Mouse (Mus musculus) embryo, embryonic 9.5 days (tissue): ENCODE data around the gene Shisa8.

Experiments
- DNase-seq: peaks from one replicate; pipeline ENCODE4 v3.0.0-alpha.2; 2017; ENCODE audit errors: extremely low spot score

Shisa8 gene

DNA sequence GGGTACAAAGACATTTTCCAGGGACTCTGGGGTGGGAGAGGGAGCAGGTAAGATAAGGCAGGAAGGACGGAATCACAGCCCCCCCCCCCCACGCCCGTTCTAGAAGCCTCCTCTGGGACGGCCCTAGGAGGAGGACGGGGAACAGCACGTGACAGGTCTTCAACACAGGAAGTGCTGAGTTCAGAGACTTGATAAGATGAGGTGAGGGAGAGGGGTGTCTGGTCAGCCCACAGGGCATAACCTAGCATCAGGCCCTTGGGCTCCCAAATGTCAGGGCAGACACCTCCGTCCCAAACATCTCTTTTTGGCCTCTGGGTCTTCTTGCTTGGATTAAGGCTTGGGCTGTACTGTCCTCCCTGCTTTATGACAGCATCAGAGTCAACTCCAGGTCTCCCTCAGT lies 10.6 kb upstream of the Shisa8 start:
- DNase-seq, result no peak

DNA sequence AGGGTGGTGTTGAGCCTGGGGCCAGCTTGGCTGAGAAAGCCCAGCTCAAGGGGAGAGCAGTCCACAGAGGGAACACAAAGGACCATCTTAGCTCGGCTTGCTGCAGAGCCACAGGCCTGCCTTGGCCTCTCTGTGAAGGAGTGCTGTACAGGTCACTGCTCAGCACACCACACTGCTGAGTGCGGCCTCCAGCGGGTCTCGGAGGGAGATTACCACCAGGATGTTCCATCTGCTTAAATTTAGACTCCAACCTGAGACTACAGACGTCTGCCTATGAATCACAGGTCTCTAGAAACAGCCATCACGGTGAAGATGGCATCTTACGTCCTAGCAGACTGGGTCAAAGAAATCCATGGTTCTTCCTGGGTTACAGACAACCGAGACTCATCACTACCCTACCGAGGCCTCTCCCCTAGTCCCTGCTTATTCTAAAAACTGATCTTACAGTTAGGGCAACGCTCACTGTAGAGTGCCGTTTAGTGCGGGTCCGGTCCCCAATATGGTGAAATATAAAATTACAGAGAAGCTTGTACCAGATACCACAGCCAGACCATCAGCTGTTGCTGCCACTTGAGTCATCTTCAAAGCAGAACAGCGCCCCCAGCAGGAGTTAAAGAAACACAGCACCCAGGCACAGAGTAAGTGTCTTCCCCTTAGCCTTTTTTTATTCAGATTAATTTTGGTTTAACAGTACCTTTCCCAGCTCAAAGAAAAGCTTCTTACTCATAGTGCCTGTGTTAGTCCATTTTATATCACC lies 8.7 kb upstream of the Shisa8 start:
- no peak for DNase-seq

DNA sequence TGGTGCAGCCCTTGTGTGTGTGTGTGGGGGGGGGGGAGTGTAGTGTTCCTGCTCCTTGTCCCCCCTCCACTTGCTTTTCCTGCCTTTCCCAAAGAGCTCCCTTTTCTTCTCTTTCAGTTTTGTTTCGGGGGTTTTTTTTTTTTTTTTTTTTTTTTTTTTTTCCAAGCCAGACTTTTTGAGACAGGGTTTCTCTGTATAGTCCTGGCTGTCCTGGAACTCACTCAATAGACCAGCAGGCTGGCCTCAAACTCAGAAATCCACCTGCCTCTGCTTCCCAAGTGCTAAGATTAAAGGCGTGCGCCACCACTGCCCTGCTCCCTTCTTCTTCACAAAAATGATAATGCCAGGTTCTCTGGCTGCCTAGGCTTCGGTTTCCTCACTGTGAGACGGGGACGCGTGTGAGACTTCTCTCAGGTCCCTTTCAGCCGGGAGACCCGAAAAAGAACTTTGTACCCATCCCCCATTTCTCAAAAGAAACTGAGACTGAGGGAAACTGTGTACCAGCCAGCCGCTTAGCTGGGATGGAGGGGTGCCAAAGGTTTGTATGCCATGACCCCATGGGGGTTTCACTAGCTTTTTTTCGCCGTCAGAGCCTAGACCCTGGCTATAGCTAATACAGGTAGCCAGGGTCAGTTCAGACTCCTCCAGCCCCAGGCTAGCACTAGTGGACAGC lies 7.5 kb upstream of the Shisa8 start:
- no peak for DNase-seq

DNA sequence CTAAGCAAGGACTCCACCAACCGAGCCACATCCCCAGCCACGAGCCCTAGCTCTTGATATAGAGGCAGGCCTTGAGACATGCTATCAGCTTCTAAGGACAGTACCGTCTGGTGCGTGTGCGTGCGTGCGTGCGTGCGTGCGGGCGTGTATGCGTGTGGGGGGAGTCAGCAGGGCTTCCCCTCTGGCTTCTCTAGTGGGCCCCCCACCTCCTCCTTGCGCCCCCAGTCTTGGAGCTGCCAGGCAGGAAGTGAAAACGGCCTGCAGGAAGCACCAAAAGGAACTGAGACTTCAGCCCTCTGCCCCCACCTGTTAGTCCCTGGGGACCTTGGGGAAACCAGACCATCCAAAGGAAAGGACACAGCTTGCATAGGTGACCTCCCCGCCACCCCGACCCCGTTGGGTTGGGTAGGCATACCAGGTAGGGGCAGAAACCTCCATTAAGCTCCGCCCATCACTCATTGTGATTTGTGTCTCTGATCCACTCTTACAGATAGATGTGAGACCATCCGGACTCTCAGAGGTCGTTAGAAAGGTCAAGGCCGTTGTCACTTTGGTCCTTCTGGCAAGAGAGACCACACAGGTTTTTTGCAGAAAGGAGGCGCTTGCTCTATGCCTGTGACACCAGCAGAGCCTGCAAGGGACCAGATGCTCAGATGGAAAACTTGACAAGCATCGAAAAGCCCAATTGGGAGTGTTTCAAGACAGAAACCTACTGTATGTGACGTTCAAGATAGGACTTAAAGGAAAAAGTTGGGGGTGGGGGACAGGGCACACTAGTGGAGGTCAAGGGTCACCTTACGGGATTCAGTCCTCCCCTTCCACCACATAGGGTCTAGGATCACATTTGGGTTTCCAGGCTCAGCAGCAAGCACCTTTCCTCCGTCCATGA lies 6.4 kb upstream of the Shisa8 start:
- DNase-seq, result no peak

DNA sequence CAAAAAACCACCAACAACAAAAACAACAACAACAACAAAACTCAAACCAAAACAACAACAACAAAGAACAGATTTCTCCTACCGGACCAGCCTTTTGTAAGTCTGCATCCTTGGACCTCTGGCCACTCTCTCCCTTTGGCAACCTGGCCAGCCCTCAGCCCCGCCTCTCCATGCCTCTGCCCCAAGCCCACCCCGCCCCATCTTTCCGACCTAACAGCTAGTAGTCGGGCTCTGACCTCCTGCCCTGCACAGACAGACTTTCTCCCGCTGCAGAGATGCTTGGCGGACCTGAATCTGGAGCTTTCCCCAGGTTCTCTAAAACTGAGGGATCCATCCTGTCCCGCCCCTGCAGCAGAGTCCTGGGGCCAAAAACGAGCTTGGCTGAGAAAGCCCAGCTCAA lies 5.4 kb upstream of the Shisa8 start:
- no peak for DNase-seq

DNA sequence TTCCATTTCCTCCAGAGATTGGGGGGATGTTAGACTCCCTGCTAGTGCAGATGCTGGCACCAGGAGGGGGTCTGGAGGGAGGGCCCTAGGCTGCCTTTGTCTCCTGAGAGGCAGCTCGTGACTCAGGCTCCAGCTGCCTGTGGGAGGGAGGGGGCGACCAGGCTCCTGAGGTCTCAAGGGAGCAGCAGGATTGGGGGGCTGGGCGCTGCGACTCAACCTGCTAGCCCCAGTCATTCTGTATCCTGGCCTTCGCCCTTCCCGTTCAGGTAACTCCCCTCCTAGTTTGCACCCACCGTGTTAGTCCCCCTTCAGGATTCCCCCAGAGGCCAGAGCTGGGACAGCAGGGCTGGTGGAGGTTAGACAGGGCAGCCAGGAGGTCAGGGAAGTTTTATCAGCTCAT lies 4.4 kb upstream of the Shisa8 start:
- no peak for DNase-seq

DNA sequence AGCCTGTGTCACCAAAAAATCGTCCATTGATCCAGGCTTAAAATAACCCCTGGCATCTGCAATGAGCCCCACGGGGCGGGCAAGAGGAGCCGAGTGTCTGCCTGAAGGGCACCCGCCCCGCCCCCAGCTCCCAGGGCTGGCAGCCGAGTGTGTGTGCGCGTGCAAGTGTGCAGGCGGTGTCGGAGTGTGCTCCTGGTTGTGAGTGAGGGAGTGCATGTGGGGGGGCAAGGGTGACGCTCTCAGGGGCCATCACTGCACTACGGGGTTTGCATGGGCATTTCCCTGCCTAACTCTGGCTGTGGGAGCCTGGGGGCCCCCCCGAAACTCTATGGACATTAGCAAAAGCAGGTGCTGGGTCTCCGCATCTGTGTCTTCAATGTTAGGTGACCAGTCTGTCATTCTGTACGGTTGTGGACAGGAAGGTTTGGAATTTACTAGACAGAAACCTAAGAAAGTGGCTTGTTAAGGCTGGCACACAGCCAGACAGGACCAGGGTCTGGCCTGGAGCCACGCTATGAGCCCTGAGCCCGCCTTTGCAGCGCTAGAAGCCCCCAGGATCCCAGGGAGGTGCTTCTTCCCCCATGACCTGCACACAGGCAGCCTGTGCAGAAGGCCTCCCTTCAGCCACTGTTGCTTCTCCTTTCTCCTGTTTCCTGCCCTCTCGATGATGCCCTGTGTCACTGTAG lies 3.7 kb upstream of the Shisa8 start:
- no peak for DNase-seq

DNA sequence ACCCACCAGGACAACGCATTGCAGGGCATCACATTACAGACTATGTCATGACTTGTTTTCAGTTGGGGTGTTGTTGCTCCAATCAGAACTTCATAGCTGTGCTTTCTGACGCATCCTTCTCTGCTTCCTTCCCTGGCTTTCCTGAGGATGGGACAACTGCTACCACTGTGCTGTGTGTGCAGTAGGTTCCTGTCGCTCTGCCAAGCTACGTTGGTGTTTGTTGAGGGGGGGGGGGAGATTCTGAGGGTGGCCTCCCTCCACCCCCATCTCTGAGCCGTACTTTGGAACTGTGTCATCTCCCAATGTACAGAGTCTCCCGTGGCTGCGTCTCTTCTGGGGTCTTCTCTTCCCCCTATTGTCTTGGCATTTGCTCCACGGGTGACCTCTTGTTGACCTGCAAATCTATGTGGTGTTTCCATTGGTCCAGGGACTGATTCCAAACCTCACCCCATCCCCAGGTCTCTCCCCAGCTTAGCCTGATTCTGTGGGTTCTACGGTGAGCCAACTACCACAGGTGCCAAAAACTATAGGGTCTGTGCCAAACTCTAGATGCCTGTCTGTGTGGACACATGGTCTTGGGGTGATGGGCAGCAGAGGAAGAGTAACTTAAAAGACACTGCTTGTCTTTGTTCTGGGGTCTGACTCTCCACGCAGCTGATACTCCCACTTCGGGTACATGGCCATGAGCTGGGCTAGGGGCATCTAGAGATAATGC lies 2.9 kb upstream of the Shisa8 start:
- DNase-seq, result no peak

DNA sequence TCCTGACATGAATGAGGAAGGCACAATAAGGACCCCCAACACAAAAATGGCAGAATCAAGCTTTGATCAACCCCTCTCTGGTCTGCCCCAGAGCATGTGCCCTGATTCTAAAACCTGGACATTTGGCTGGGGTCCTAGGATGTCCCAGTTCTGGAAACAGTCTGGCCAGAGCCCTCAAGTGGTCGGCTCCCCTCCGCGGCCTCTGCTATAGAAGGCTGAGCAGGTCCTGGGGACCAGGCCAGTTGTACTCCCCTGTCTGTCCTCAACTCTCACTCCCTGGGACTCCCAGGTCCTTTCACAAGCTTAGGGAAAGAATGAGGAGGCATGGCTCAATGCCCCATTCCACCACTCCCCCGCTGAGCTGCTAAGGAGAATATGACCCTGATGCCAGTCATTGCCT lies 607 bp upstream of the Shisa8 start:
- no peak for DNase-seq

DNA sequence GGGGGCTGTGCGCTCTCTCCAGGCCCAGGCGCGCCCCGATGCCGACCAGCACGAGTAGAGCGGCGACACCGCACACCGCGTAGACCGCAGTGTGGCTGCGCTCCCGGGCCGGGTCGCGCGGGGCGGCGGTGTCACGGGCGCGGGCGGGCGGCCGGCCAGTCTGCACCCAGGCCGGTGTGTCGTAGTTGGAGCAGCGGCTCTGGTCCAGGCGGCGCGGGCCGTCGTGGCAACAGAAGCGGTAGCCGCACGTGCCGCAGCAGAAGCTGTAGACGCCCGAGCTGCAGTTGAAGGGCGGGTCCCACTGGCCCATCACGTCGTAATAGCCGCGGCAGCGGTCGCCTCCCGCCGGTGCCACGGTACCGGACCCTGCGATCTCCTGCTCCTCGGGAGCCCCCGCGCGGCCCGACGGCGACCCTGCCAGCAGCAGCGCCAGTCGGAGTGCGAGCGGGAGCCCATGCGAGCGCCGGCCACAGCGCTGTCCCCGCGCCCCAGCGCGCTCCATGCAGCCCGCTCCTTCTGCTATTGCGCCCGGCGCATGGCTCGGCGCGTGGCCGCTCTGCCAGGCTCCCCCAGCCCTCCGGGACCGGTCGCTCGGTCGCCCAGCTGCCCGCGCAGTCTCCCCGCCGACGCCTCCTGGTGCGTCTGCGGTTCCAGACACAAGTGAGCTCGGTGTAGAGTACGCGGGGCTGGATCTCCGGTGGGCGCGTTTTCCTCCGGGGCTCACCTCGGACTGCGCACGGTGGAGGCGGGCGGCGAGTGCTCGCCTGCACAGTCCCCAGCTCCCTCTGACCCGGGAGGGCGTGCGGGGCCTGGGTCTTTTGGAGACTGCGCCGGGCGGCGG lies 484 bp downstream of the Shisa8 start:
- DNase-seq, result peak; percentile 50

DNA sequence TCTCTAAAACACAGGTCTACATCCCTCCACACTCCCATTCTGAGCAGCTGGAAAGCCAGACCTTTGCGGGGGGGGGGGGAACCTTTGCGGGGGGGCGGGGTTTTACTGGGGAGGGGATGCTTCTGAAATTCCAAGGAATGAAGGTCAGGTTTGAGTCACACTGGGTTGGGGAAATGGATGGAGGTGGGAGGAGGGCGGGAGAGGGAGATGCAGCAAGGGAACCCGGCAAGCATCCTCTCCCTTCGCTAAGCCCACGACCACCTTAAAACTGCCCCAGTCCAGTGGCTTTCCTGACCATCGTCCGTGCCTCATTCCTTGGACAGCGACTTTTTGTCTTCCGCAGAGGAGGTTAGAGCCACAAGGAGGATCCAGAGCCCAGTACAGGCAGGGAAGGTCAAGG lies 1.3 kb downstream of the Shisa8 start:
- no peak for DNase-seq

DNA sequence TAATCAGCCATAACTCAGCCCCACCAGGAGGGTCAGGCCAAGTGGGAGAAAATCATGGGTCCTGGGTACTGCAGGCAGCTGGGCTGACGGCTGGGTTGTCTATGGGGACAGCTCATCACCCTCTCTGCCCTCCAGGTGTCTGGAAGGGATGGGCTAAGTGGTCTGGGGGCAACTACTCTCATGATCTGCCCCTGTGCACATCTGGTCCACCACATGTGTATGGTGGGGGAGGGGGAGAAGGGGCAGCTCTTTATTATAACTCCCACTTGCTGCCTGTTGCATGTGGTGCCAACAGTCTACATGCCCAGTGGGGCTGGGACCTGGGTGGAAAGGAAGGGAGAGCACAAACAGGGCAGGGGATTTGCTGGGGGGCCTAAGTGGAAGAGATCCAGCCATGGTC lies 1.8 kb downstream of the Shisa8 start:
- no peak for DNase-seq

DNA sequence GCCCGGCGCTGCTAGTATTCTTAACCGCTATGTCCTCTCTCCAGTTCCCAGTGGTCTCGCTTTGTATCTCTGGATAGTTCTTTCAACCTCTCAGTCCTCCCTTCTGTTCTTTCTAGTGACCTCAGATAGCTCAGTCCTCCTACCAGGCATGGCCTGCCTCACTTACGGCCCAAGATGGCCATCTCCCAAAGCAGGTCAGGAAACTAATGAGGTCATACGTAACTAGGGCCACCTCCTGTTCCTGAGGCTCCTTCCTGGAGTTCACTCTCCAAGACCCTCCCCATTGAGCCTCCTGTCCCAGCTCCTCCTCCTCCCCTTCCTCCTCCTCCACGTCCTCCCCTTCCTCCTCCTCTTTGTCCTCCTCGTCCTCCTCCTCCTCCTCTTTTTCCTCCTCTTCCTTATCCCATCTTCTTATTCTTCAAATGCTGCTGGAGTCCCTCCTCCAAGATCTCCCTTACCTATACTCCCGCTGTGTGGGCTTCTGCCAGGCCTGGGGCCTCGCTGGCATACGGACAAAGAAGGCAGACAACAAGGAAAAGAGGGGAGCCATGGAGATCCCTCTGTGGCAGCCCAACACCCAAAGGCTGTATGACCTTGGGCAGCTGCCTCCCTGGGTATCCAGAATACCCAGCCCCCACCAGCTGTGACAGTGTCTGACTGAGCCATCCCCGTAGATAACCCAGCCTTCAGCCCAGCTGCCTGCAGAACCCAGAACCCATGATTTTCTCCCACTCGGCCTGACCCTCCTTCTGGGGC lies 3.1 kb downstream of the Shisa8 start:
- no peak for DNase-seq

DNA sequence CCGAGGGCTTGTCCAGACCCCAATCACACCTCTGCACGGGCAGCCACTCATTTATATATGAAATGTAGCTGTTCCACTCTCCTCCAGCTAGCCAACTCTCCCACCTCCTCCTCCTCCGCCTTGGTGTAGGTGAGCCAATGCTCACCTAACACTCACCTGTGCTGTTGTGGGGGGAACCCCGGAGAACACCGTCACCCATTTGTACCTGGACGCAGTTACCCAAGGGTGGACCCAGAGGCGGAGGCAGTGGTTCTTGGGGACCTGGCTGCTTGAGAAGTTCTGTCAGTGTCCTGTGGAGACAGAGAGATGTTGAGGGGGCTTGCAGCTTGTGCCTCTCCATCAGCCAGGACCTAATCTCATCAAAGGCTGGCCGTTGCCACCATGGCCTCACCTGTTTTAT lies 4.3 kb downstream of the Shisa8 start:
- no peak for DNase-seq

DNA sequence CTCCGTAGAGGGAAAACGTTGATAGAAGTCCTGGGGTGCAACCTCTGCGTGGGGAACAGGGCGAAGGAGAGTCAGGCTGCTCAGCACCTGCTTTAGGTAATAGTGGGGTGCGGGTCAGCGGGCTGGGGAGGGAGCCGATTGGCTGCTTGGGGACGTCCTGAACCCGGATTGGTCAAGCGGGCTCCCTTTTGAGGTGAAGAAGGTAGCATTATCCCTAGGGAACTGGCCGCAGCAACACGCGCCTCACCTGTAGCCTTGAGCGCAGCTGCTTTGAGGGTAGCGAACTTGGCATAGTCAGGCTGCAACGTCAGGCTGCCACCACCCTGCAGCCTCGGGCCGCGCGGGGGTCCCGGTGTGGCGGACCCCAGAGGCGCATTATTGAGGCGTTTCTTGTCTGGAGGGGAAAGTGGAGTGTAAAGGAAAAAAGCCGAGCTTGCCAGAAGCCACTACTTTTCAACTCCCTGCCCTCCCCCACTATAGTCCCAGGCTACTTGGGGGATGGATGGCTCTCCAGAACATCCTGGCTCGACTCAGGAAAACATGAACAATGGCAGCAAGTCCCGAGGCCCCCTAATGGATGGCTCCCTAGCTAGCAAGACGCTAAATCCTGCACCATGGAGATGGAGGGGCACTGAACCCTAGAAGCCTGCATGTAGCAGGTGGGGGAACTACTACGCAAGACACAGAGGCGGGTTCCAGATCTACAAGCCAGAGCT lies 5.0 kb downstream of the Shisa8 start:
- no peak for DNase-seq

DNA sequence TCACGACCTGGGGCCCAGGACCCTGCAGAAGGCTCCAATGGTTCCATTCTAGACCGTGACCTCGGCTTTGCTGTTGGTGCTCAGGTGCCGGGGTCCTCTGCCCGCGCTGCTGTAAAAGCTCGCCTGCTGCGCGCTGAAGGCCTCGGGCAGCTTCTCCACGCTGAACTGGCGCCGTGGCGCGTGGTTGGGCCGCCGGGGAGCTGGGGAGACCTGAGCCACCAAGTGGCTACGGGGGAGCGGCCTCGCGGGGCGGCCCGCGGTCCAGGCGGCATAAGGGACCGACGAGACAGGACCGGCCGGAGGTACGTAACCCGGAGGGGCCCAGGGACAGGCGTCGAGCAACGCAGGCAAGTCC lies 5.5 kb downstream of the Shisa8 start:
- no peak for DNase-seq

DNA sequence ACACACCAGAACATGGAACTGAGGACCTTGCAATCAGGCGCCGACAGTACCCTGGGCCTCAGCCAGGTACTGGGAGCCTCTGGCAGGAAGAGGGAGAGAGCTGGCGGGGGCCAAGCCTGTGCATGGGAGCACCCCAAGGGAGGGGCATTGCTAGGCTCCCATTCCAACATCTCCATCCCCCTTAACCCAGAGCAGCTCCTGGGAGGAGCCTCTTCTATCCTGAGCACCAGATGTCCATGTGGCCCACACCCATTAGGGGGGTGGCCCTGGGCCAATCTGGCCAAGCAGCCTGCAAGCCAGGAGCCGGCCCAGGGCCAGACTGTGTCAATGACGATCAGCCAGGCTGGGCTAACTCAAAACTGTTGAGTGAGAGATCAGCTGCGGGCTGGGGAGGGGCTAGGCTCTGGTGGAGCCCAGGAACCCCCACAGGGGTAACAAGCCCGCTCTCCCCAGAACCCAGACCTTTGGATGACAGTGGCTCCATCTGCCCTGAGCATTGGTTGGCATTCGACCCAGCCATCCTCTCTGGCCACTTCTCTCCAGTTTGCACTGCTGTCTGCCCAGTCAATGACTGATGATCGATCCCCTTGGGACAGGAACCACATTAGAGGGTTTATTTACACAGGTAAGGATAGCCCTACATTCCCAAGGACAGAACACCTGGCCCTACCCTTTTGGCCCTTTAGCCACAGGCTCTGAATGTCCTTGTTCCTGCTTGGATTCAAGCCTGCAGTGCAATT lies 6.1 kb downstream of the Shisa8 start:
- no peak for DNase-seq

DNA sequence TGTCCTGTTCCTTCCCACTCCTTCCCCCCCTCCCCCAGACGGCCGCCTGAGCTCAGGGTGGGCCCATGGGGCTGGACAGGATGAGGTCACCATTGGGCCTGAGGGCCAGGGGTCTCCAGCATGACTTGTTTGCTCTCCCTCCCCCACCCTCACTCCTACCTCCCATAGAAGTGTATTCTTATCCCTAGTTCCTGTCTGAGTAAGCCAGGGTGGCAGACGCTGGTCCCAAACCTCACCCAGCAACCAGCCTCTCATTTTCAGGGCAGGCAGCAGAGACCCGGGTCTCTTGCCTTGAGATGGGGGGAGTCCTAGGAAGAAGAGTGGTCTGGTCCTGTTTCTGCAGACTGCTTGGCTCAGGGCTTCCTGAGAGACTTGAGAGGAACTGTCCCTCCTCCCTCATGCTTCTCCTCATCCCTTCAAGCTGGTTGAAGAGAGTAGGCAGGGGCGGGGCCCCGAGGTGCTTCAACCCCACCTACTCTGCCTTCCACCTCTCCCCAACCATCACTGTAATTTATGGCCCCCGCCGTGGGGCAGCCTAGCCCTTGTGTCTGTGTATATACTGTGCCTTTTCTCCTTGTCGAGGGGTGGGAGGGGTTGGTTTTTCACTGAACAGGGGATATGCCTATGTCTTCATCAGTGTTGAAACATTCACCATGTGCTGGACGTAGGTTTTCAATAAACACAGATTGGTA lies 7.8 kb downstream of the Shisa8 start:
- DNase-seq, result no peak
